Mouse (Mus musculus) myocyte (in vitro differentiated cells): Measurements from ENCODE around the gene Scgb1b27. TPM values are rescaled to one million over a fixed set of nuclear protein-coding genes. Genes with fewer than 3 reads are reported as not detected.

ENCODE experiments used
- polyA plus RNA-seq: library from polyadenylated mRNA; unstranded; fragments of >200 nt; fragmentation: generic; extraction: Trizol; gene quantifications from one replicate; pipeline ENCODE4 v1.2.1, GENCODE M21; 2012; ENCODE audit warnings: missing spikeins

Gene Scgb1b27
- polyA plus RNA-seq, 1 experiment, result not detected

Other genes with a start within 250 kb of the Scgb1b27 start
- not detected for gene Scgb2b26, start 76.4 kb upstream of the Scgb1b27 start, polyA plus RNA-seq
- gene Scgb2b27, start 7.5 kb upstream of the Scgb1b27 start, polyA plus RNA-seq, result not detected
- gene Scgb1b30, start 73.9 kb downstream of the Scgb1b27 start, polyA plus RNA-seq, result not detected
- gene Wtip, start 111.8 kb downstream of the Scgb1b27 start, polyA plus RNA-seq, result 22.1 TPM
- gene Uba2, start 148.1 kb downstream of the Scgb1b27 start, polyA plus RNA-seq, result 48.7 TPM
- gene Pdcd2l, start 175.2 kb downstream of the Scgb1b27 start, polyA plus RNA-seq, result 48.4 TPM
- gene Gpi1, start 208.9 kb downstream of the Scgb1b27 start, polyA plus RNA-seq, result 671 TPM
- 0.13 TPM for gene Gm6096, start 229.6 kb downstream of the Scgb1b27 start, polyA plus RNA-seq